Mouse (Mus musculus) embryo, embryonic 9.5 days (tissue): Measurements from ENCODE around the gene Sergef.

Experiments used
- DNase-seq: peaks from one replicate; pipeline ENCODE4 v3.0.0-alpha.2; 2017; ENCODE audit errors: extremely low spot score

The Sergef gene

DNA sequence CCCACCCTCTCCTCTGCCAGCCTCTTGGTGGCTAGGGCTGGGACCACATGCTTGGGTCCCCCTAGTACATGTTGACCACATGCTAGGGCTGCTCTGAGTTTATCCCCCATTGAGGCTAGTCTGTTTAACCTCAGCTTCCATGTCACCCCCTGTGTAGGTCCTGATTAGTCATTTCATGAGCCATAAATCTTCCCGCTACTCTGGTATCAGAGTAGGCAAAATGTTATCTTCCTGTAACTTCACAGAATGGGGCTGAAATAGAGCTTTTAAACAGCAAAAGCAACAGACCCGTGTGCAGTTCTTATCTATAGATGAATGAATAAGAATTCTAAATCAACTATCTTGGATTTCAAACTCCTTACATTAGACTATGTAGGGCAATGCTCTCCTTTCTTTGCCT is 138.1 kb downstream of the Sergef start:
- DNase-seq = no peak

DNA sequence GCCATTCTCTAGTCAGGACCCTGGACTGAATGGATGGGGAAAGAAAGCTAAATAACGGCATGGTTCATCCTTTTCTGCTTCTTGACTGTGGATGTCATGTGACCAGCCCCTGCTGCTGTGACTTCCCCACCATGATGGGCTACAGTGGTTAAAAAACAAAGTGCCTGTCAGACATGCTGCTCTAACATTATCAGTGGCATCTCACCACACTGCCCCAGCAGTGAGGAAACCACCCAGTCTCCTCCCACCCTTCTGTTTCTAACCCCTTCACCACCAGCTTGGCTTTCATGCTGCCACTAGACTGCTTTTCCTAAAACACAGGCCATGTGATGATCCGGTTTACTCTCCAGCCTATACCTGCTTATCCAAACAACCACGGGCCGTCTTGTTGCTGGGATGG is 140.0 kb downstream of the Sergef start:
- no peak for DNase-seq

DNA sequence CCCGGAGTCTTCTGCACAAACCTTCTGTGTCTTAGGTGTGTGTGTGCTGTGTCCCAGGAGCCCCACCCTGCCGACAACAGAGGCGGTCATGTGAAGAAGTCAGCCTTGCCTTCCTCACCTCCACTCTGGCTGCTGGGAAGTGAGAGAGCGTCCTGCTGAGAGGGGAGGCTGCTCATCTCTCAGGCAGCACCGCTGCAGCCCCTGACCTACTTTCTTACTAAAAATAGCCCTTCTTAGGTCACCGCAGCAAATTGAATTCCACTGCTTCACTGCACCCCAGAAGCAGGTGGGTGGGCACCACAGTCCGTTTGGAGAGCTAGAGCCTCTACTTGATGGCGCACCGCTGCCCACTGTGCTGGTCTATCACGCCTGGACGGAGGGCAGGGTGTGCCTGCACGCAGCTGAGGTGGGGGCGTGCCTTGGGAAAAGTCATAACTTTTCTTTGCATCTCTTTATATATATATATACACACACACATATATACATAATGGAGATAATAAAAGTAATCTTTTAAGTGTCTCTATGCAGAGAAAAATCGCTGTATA is 147.4 kb downstream of the Sergef start:
- DNase-seq = no peak

DNA sequence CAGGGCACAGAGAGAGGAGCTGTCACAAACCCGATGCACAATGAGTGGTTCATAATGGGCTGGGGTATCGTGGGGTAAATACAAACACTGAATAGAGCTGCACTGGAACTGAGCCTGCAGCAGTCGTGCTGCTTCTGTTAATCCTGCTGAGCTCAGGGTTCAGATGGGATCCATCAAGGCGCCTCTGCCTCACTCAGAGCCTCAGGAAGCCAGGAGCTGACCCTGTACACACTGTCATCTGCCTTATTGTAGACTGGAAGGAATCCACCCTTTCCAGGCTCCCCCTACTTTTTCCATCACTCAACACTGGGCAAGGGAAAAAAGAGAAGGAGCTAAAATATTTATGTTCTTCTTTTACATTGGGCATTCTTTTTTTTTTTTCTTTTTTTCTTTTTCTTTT is 152.3 kb downstream of the Sergef start:
- no peak for DNase-seq

DNA sequence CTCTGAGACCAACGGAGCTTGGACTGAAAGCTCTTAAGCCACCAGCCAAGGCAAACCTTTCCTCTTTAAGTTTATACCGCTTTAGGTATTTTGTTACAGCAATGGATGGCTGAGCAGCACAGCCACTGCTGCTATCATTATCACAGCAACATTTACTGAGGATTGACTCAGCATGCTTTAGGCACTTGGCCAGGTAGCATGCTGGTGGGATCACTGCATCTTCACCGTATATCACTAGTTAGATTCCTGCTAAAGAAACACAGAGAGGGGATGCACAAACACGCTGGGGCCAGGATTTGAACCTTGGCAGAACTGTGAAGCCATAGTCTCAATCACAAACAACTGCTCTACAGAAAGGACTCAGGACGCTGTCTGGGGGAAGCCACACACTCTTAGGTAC is 152.8 kb downstream of the Sergef start:
- no peak for DNase-seq

DNA sequence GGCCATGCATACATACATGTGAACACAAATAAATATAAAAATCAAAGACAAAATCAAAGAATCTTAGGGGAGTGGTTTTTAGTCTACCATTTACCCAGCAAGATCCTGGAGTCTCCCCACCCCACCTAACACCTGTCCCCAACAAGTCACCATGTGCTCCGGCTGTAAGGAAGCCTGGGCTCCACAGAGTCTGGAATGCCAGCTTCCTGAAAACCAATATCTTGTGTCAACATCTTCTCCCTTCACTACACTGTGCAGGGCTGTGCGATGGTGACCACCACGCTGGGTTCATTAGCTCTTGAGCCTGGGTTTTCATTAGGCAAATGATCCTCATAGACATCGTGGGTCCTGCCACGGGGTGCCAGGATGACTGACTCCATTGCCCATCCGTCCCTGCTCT is 155.4 kb downstream of the Sergef start:
- no peak for DNase-seq

DNA sequence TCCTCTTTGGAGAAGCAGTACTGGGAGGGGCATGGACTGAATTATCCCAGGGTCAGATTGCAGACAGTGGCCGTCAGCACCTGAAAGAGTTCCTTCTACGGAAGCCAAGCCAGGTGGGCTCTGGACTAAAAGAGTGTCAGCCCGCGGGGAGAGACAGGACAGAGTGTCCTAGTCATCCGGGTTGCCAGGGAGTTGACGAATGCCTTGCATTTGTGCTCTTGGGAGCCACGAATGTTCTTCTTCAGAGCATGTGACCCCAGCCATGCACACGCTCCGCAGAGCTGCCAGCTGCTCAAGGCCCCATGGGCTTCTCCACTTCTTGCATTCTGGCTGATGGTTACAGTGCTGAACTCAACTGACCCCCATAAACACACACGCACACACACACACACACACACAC is 156.6 kb downstream of the Sergef start:
- DNase-seq = no peak

DNA sequence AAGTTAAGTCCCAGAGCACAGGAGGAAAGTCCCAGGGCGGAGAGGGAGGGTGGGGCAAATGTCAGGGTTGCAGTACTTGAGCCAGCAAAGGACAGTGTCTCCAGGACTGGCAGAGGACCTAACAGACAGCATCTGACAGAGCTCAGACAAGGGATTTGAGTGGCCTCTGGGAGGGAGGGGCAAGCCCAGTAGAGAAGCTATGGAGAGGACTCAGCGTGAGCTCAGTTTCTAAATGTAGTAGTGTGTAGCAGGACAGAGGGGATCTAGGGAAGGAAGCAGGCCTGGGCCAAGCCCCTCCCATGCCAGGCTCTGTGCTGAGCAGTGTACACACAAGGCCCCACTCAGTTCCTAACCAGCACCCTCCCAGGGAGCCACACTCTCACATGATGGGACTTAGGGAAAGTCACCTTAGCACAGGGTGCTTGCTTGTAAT is 157.5 kb downstream of the Sergef start:
- no peak for DNase-seq

DNA sequence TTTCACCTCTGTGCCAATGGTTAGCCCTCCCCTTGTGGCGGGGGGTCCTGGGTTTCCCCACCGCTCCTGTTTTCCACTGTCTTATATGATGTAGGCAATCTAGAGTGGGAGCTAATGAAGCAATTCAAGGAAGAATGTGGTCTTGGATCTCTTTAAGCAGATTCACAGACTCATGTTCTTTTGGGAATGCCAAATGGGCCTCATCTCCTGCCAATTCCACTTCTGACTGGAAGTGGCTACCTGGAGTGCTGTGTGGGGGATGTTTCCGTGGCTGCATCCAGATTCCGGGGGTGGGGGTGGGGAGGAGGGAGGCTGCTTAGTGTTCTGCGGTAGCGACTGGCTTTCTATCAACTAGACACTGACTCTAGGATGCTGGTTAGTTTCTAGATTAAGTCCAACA is 159.8 kb downstream of the Sergef start:
- no peak for DNase-seq

DNA sequence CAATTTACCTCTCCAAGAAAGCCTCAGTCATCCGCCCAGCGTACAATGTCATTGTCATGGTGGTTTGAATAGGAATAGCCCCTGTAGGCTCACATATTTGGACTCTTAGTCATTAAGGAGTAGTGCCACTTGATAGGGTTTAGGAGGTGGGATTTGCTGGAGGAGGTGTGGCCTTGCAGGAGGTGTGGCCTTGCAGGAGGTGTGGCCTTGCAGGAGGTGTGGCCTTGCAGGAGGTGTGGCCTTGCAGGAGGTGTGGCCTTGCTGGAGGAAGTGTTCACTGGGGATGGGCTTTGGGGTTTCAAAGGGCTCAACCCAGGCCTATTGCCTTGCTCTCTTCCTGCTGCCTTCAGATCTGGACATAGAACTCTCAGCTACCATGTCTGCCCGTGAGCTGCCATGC is 162.2 kb downstream of the Sergef start:
- no peak for DNase-seq

DNA sequence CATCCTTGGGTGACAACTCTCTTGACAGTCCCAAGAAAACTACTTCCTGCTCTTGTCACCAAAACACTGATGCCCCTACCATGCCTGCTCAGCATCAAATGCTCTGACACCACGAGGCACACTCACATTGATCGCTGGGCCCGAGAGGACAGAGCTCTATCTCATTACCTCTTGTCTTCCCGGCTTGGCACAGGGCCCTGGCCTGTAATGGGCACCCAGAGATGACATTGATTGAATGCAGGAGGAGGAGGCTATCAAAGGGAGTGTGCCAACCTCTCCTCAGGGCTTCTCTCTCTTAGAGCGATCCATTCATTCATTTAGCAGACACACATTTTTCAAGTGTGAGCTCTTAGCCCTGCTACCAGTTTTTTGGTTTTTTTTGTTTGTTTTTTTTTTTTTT is 164.1 kb downstream of the Sergef start:
- no peak for DNase-seq

DNA sequence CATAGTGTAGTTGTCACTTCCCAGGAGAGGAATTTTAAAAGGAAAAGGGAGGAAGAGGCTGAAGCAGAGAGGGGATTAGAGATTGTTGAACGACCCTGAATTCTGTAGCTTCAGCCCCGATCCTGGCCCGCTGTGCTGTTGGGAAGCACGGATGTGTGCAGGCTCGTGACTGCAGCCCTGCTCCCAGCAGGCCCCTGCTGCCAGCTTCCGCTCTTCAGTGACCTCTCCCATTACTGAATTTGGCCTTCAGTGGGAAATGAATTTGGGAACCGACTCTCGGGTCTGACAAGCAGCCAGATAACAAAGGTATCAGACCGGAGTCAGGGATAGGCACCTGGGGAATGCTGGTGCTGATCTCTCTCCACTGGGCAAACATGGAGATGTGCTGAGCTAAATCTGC is 166.5 kb downstream of the Sergef start:
- no peak for DNase-seq

DNA sequence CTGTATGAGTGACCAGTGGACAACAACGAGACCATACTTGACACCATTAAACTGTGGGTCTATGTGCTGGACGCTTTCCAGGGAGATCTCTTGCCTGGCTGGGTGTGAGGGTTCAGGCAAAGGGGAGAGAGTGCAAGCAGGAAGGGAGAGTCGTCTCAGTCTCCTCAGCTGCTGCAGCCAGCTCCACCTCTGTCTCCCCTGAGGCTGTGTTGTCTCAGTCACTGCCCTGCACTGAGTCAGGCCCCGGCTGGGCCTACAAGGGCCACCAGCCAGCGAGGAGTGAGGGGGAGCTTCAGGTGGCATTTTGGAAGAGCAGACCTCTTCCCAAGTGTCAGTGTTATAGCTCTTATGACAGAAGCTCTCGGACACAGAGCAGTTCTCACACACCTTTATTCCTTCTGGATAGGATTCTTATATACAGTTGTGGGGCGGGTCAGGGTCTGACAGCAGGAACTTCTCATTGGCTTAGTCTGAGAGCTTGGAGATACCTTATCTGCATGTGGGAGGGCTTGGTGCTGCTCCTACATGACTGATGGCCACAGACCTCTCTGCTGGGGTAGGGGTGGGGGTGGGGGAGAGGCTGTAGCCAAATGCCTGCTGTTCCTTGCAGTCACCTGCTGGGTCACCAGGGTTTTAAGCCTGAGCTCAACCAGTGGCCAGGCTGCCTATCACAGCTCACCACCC is 168.4 kb downstream of the Sergef start:
- no peak for DNase-seq

DNA sequence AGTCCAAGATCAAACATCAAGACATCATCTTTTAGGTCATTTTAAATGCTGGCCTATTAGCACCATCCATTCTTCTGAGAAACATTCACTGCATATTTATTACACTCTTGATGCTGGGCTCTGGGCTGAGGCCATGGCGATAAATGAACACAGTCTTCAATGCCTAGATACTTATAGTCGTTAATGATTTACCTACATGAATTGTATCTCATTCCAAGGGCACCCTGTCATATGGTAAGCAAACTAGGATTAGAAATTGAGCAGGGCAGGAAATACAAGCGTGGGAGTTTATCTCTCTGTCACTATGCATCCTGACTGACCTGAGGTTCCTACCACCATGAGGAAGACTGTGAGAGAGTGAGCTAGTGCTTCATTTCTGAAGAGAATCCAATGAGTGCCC is 170.1 kb downstream of the Sergef start:
- no peak for DNase-seq

DNA sequence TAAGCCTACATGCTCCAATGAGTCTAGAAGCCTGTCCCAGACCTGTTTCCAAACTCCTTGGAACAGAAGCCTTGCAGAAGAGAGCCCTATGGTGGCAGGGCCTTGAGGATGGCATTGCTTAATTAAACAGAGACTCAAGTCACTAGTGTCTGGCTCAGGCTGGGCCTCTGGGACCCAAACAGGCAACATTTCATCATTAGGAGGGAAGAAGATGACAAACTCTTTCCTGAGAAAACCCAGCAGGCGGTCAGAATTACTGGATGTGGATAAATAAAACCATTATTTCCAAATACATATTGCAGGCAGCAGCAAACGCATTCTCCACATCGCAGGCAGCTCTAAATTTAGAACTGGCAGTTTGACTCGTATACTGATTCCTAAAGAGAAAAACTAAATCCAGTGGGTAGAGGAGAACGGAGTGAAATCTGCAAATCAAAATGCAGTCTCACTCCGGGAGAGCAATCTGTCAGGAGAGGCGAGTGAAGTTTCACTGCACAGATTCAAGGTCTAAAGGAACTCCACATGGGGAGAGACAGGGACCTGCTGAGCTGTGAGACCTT is 173.1 kb downstream of the Sergef start:
- DNase-seq = no peak

DNA sequence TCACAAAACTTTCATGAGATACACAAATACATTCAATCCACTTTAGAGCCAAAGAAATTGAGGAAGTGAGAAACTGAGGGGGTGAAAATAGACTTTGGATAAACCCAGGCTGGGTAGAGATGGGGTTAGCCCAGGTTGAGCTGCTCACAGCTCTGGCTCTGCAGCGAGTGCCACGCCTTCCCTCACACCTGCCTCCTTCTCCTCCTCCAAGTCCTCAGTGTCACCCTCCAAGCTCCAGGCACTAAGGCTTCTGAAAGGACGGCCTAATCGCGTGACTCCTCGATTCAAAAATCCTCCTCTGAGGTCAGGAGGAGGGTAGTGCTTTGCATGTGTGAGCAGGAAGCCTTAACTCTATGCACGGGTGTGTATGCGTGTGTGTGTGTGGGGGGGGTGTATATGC is 176.5 kb downstream of the Sergef start:
- DNase-seq = no peak

DNA sequence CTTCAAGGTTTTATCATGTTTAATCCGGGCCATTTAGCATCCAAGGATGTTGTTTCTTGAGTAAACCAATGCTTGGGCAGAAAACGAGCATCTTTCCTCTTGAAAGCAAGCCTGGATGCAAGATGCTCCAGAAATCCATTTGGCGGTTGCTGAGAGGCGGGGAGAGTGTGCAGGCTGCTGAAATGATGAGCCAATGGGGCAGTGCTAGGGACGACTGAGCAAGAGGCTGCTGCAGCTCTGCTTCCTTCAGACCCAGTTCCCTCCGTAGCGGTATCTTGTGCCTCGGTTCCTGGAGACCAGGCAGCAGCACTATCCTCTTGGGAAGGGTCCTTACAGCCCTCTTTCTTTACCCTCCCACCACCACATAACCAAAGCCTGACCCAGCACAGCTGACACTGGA is 177.3 kb downstream of the Sergef start:
- no peak for DNase-seq

DNA sequence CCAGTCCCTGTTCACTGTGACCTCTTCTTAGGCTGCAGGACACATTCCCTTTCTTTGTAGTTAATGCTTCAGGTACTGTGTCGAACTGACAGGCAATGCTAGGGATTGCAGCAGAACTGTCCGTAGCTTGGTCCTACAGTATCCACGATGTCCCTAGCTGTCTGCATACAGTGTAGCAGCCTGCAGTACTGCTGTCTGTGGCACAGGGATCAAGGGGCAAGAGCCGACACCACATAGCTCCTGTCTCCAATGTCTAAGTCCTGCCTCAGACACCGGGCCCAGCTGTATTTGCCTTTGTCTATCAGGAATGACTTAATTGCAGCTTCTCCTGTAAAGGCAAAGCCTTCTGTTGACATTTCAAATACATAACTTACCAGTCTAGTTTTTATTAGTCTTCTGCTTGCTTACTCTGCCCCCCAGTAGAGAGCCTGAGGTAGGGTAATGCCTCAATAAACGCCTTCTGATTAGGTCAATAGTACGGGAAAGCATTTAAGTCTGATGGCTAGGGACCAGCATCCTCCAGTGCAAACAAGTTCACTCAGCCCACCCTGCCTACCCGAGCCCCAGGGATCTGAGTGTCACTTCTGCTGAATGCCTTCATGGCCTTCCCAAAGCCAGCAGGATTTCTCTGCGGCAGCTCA is 179.9 kb downstream of the Sergef start:
- no peak for DNase-seq

DNA sequence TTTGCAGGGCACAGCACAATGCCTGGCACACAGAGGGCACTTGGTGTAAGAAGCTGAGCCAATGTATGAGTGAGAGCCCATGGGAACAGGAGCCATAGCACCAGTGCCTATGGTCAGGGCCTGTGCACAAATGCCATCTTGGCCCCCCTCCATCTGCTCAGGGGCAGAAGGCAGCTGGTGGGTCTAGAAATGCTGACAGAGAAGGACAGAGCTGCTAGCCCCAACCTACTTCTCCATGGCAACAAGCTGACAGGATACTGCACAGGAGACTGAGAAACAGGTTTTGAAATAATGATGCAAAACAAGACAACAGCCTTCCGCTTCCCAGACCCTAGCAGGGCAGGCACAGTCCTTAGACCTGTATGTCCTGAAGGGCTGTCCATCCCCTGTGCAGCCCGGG is 180.4 kb downstream of the Sergef start:
- DNase-seq = no peak

DNA sequence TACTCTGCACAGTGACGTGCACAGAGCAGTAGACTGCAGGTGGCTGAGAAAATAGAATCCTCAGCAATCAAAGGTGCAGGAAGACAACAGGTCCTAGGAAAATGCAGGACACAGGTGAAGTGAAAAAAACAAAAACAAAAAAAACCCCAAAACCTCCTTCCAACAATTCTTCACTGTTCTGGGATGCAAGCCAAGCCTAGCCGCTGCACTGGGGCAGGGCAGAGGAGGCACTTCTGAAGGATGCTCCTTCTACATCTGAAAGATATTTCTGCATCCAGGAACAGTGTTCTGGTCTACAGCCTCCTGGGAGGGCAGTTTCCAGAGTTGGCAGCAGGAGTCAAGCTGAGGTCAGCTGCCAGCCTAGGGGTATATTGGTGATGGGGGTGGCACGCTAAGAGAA is 181.7 kb downstream of the Sergef start:
- DNase-seq = no peak

DNA sequence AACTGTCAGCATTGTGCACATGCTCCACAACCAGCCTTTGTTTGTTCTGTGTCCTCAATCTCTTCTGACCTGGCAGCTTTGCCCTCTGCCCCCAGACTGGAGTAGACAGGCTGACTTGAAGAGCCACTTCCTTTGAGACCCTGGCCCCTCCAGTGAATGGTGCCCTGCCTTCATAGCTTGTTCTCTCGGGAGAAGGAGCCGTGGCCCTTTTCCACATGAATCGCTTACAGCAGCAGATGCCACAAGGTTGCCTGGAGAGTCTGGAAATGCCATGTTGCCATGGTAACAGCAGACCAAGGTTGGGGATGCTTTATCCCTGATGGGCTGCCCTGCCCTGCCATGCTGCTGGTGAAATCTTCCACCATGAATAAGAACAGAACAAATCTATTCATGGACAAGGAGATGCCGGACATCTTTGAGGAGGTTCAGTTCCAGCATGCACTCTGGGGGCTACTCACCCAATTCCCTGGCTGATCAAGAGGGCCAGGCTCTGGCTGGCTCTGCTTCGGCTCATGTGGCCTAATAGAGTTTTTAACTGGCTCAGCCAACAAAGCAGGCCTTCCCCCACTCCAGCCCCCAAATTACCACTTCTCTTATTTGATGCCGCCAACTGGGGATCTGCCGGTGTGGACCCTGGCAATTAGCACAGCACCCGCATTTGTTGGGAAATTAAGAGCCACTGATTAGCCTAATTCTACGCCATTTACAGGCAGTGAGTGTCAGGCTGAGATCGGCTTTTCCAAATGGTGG is 185.5 kb downstream of the Sergef start:
- peak; percentile 37 for DNase-seq

DNA sequence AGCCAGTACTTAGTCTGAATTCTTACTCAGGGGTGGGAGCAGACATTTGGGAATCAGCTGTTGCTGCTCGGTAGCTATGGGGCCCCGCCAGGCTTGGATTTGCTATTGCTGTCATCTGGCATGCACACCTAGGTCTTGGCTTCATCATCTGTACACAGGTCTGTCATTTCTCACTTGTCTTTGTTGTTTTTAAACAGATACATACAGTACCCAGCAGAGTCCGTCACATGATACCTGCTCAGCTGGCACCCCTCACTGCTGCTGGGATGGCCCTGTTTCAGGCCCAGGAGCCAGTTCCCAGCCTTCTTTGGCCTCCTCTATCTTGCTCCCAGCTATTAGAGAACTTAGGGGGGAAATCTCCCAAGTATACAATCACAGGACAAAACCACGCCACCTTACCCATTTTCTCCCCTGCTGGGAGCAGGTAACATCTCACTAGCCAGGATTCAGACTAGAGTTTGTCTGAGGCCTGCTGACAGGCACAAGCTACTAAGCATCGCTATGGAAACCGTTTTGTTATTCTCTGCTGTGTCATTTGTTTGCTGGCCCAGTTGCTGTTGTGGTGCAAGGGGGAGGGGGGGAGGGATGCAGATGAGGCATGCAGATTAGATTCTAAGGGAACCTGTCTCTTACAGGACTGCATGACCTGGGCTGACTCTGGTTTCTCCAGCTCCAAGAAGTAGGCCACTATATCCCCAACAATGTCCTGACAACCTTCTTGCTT is 190.5 kb downstream of the Sergef start:
- DNase-seq = no peak
